Mouse (Mus musculus): Measurements from ENCODE around the gene Itpr3.

DNA sequence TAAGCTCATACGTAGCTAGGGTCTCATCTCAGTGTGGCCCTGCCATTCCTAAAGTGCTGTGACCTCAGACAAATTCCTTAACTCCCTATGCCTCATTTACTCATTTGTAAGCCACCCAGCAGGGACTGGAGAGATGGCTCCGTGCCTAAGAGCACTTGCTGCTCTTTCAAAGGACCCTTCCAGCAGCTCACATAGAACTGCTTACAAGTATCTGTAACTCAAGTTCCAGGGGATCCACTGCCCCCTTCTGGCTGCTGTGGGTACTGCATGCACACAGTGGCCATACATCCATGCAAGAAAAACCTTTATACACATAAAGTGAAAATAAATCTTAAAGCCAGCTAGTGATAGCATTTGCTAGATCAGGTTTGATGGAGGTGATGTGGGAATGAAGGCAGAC is 28.6 kb downstream of the Itpr3 start:
- TF ChIP-seq POLR2A (IDR thresholded peaks at IDR 0.05; ENCODE audit: extremely low read depth, insufficient read depth, low read length), result no peak
- peak; percentile 48 for TF ChIP-seq CTCF (IDR thresholded peaks at IDR 0.05; ENCODE audit: extremely low read depth, insufficient read depth, low read length)

Data from cortical plate, adult 2 months (tissue).